Mouse (Mus musculus): ENCODE data around the gene Trim46. TPM values are rescaled to one million over a fixed set of nuclear protein-coding genes. Genes with fewer than 3 reads are reported as not detected.

Trim46 gene
- polyA plus RNA-seq, 1 experiment from 2014 or later, result 1.9 TPM

GRCm38 (mm10) chr3:89243609-89244008, 2.5 kb downstream of the Trim46 start:
- peak overlapping the region; percentile 48 for H3K27ac ChIP-seq
- peaks cover 48% of the 10 kb centered on the region for H3K4me1 ChIP-seq
- no peaks in the 10 kb centered on the region for H3K9me3 ChIP-seq
- no peak for DNase-seq (ENCODE audit: low spot score)
- peaks cover 28% of the 10 kb centered on the region for H3K27me3 ChIP-seq (ENCODE audit: insufficient read depth, poor library complexity, severe bottlenecking)
- peaks cover 13% of the 10 kb centered on the region for H3K36me3 ChIP-seq
- H3K4me3 ChIP-seq, result peak overlapping the region; percentile 38
- 13% methylated on average over 14 of the region's 14 CpGs for WGBS

- no peak overlapping the region for H3K27ac ChIP-seq
- no peaks in the 10 kb centered on the region for H3K9me3 ChIP-seq
- no peak overlapping the region for H3K4me3 ChIP-seq
- DNase-seq (ENCODE audit: low spot score), result no peak
- H3K36me3 ChIP-seq, result peaks cover 6% of the 10 kb centered on the region; the same call in 1 of the 2 replicates
- 74% methylated on average over 9 of the region's 9 CpGs for WGBS
- H3K27me3 ChIP-seq (ENCODE audit: insufficient read depth, poor library complexity, severe bottlenecking), result peaks cover 34% of the 10 kb centered on the region
- peaks cover 47% of the 10 kb centered on the region for H3K4me1 ChIP-seq
These were observed 3.7 kb downstream of the Trim46 start for GRCm38 (mm10) chr3:89242331-89242895.

- WGBS, result 72% methylated on average over 12 of the region's 12 CpGs
- peaks cover 30% of the 10 kb centered on the region for H3K27me3 ChIP-seq (ENCODE audit: insufficient read depth, poor library complexity, severe bottlenecking)
- H3K4me1 ChIP-seq, result peaks cover 17% of the 10 kb centered on the region
- no peak overlapping the region for H3K4me3 ChIP-seq
- peaks cover 7% of the 10 kb centered on the region; the same call in 1 of the 2 replicates for H3K36me3 ChIP-seq
- DNase-seq (ENCODE audit: low spot score), result no peak
- no peaks in the 10 kb centered on the region for H3K9me3 ChIP-seq
- H3K27ac ChIP-seq, result peak overlapping the region; percentile 23; the same call in 1 of the 2 replicates
These were observed 7.6 kb downstream of the Trim46 start for GRCm38 (mm10) chr3:89238494-89238893.

- Histone ChIP-seq H3K36me3 (peaks cover 7% of the 10 kb centered on the region; the same call in 1 of the 2 replicates), H3K27me3 (ENCODE audit: insufficient read depth, poor library complexity, severe bottlenecking) (peaks cover 34% of the 10 kb centered on the region), H3K4me1 (peaks cover 16% of the 10 kb centered on the region), H3K4me3 (no peak overlapping the region), H3K27ac (no peak overlapping the region), H3K9me3 (no peaks in the 10 kb centered on the region)
- WGBS, result 90% methylated on average over 21 of the region's 21 CpGs
- DNase-seq (ENCODE audit: low spot score), result no peak
These were observed 8.4 kb downstream of the Trim46 start for GRCm38 (mm10) chr3:89237682-89238081.

GRCm38 (mm10) chr3:89236516-89236915, 9.6 kb downstream of the Trim46 start:
- peaks cover 16% of the 10 kb centered on the region for H3K4me1 ChIP-seq
- WGBS, result 81% methylated on average over 10 of the region's 10 CpGs
- no peak overlapping the region for H3K27ac ChIP-seq
- H3K9me3 ChIP-seq, result no peaks in the 10 kb centered on the region
- no peak overlapping the region for H3K4me3 ChIP-seq
- peaks cover 46% of the 10 kb centered on the region for H3K27me3 ChIP-seq (ENCODE audit: insufficient read depth, poor library complexity, severe bottlenecking)
- no peak for DNase-seq (ENCODE audit: low spot score)
- peaks cover 7% of the 10 kb centered on the region; the same call in 1 of the 2 replicates for H3K36me3 ChIP-seq

- no peak for DNase-seq (ENCODE audit: low spot score)
- peak overlapping the region; percentile 36; the same call in 1 of the 2 replicates for H3K27ac ChIP-seq
- peaks cover 7% of the 10 kb centered on the region; the same call in 1 of the 2 replicates for H3K36me3 ChIP-seq
- peaks cover 72% of the 10 kb centered on the region for H3K27me3 ChIP-seq (ENCODE audit: insufficient read depth, poor library complexity, severe bottlenecking)
- no peak overlapping the region for H3K4me3 ChIP-seq
- no peaks in the 10 kb centered on the region for H3K9me3 ChIP-seq
- WGBS, result 75% methylated on average over 14 of the region's 14 CpGs
- peaks cover 20% of the 10 kb centered on the region for H3K4me1 ChIP-seq
These were observed 12.5 kb downstream of the Trim46 start for GRCm38 (mm10) chr3:89233562-89234110.

GRCm38 (mm10) chr3:89232614-89233013, 13.5 kb downstream of the Trim46 start:
- Histone ChIP-seq H3K27ac (no peak overlapping the region), H3K27me3 (ENCODE audit: insufficient read depth, poor library complexity, severe bottlenecking) (peaks cover 69% of the 10 kb centered on the region), H3K9me3 (no peaks in the 10 kb centered on the region), H3K36me3 (peaks cover 5% of the 10 kb centered on the region; the same call in 1 of the 2 replicates), H3K4me3 (no peak overlapping the region), H3K4me1 (peaks cover 22% of the 10 kb centered on the region)
- DNase-seq (ENCODE audit: low spot score), result no peak
- 59% methylated on average over 6 of the region's 6 CpGs for WGBS

- H3K9me3 ChIP-seq, result no peaks in the 10 kb centered on the region
- DNase-seq (ENCODE audit: low spot score), result no peak
- no peak overlapping the region for H3K4me3 ChIP-seq
- H3K27me3 ChIP-seq (ENCODE audit: insufficient read depth, poor library complexity, severe bottlenecking), result peaks cover 68% of the 10 kb centered on the region
- 0 out of 2 replicates have a peak, but pooled peaks cover 2% of the 10 kb centered on the region for H3K36me3 ChIP-seq
- H3K4me1 ChIP-seq, result peaks cover 28% of the 10 kb centered on the region
- no peak overlapping the region for H3K27ac ChIP-seq
- WGBS, result 69% methylated on average over 16 of the region's 16 CpGs
These were observed 14.3 kb downstream of the Trim46 start for GRCm38 (mm10) chr3:89231772-89232275.

- H3K27me3 ChIP-seq (ENCODE audit: insufficient read depth, poor library complexity, severe bottlenecking), result peaks cover 69% of the 10 kb centered on the region
- peaks cover 33% of the 10 kb centered on the region for H3K4me1 ChIP-seq
- no peak overlapping the region for H3K4me3 ChIP-seq
- 59% methylated on average over 7 of the region's 7 CpGs for WGBS
- 0 out of 2 replicates have a peak, but pooled peaks cover 2% of the 10 kb centered on the region for H3K36me3 ChIP-seq
- no peak for DNase-seq (ENCODE audit: low spot score)
- no peak overlapping the region for H3K27ac ChIP-seq
- no peaks in the 10 kb centered on the region for H3K9me3 ChIP-seq
These were observed 14.8 kb downstream of the Trim46 start for GRCm38 (mm10) chr3:89231345-89231744.

- Histone ChIP-seq H3K9me3 (no peaks in the 10 kb centered on the region), H3K4me1 (peaks cover 41% of the 10 kb centered on the region), H3K27ac (no peak overlapping the region), H3K4me3 (no peak overlapping the region), H3K36me3 (0 out of 2 replicates have a peak, but pooled peaks cover 2% of the 10 kb centered on the region), H3K27me3 (ENCODE audit: insufficient read depth, poor library complexity, severe bottlenecking) (peaks cover 70% of the 10 kb centered on the region)
- 80% methylated on average over 2 of the region's 2 CpGs for WGBS
- no peak for DNase-seq (ENCODE audit: low spot score)
These were observed 15.5 kb downstream of the Trim46 start for GRCm38 (mm10) chr3:89230561-89230960.

- Histone ChIP-seq H3K4me3 (0 out of 2 replicates have a peak overlapping the region, but pooled peaks have one; percentile 64), H3K4me1 (peaks cover 52% of the 10 kb centered on the region), H3K27me3 (ENCODE audit: insufficient read depth, poor library complexity, severe bottlenecking) (peaks cover 74% of the 10 kb centered on the region)
These were observed 16.8 kb downstream of the Trim46 start for GRCm38 (mm10) chr3:89229276-89229675.

GRCm38 (mm10) chr3:89228836-89229235, 17.3 kb downstream of the Trim46 start, which contains the start of gene Muc1:
Muc1 (plus strand) TSS chr3:89229057.
- H3K9me3 ChIP-seq, result no peaks in the 10 kb centered on the region
- peaks cover 56% of the 10 kb centered on the region for H3K4me1 ChIP-seq
- H3K4me3 ChIP-seq, result peak within 1 kb of the TSS; percentile 64
- WGBS, result 20% methylated on average over 10 of the region's 10 CpGs
- H3K27ac ChIP-seq, result peak within 1 kb of the TSS; percentile 85
- no peaks in the 10 kb centered on the region for H3K36me3 ChIP-seq
- no peak for DNase-seq (ENCODE audit: low spot score)
- H3K27me3 ChIP-seq (ENCODE audit: insufficient read depth, poor library complexity, severe bottlenecking), result peaks cover 79% of the 10 kb centered on the region

More at GRCm38 (mm10) chr3:89229276-89229675, 16.8 kb downstream of the Trim46 start:
- no peak overlapping the region for H3K27ac ChIP-seq
- H3K9me3 ChIP-seq, result no peaks in the 10 kb centered on the region
- WGBS, result 62% methylated on average over 4 of the region's 4 CpGs
- H3K36me3 ChIP-seq, result no peaks in the 10 kb centered on the region
- DNase-seq (ENCODE audit: low spot score), result no peak

- Histone ChIP-seq H3K9me3 (no peaks in the 10 kb centered on the region), H3K4me3 (peak overlapping the region; percentile 64), H3K27me3 (ENCODE audit: insufficient read depth, poor library complexity, severe bottlenecking) (peaks cover 77% of the 10 kb centered on the region), H3K36me3 (peaks cover 3% of the 10 kb centered on the region; the same call in 1 of the 2 replicates), H3K4me1 (peaks cover 53% of the 10 kb centered on the region), H3K27ac (peak overlapping the region; percentile 85)
- under 1% methylated on average over 20 of the region's 20 CpGs for WGBS
- peak; percentile 94 for DNase-seq (ENCODE audit: low spot score)
These were observed 17.9 kb downstream of the Trim46 start for GRCm38 (mm10) chr3:89228180-89228549.

Data from heart, embryonic 10.5 days (tissue).